Mouse (Mus musculus) MEL (cell line): ENCODE measurements around the gene Gm30191. TPM values are rescaled to one million over a fixed set of nuclear protein-coding genes. Genes with fewer than 3 reads are reported as not detected.

ENCODE experiments used
- DNase-seq: peaks from one replicate; pipeline ENCODE4 v3.0.0; 2011; ENCODE audit warnings: low read depth, low spot score
- H3K27ac ChIP-seq: 2 replicates; pipeline ENCODE4 v1.5.1; 2012; ENCODE audit warnings: low read depth, mild to moderate bottlenecking, control low read depth, low read length, moderate library complexity; ENCODE audit not compliant: control insufficient read depth
- H3K27me3 ChIP-seq, 2 experiments: fragments of 150-350 bp in 1 of 2; sonication (generic) in 1 of 2; 2 replicates each; pipeline ENCODE4 v1.6.1; 2012; ENCODE audit warnings: low read length in 2 of 2, mild to moderate bottlenecking in 2 of 2, improper control_type of control experiment in 1 of 2, moderate library complexity in 1 of 2; ENCODE audit not compliant: insufficient read depth in 2 of 2, control insufficient read depth in 1 of 2
- H3K36me3 ChIP-seq, 2 experiments: 2 replicates each; pipeline ENCODE4 v1.6.1; 2012 to 2014; ENCODE audit warnings: low read length in 2 of 2, improper control_type of control experiment in 1 of 2, inconsistent platforms in 1 of 2, mild to moderate bottlenecking in 1 of 2; ENCODE audit not compliant: insufficient read depth in 2 of 2, control insufficient read depth in 1 of 2
- H3K4me1 ChIP-seq, 2 experiments: fragments of 150-350 bp in 1 of 2; sonication (generic) in 1 of 2; 2 replicates each; pipeline ENCODE4 v1.6.1; 2012; ENCODE audit warnings: low read length in 2 of 2, improper control_type of control experiment in 1 of 2, mild to moderate bottlenecking in 1 of 2; ENCODE audit not compliant: insufficient read depth in 2 of 2, control insufficient read depth in 1 of 2
- H3K4me3 ChIP-seq, 2 experiments: fragments of 150-350 bp in 1 of 2; sonication (generic) in 1 of 2; 2 replicates each; pipeline ENCODE4 v1.5.1; 2012; ENCODE audit warnings: low read depth in 2 of 2, low read length in 2 of 2, mild to moderate bottlenecking in 2 of 2, moderate library complexity in 2 of 2, control low read depth in 1 of 2, improper control_type of control experiment in 1 of 2; ENCODE audit not compliant: control insufficient read depth in 1 of 2, insufficient read depth in 1 of 2
- H3K79me2 ChIP-seq: 2 replicates; pipeline ENCODE4 v1.6.1; 2012; ENCODE audit warnings: mild to moderate bottlenecking, low read length, moderate library complexity; ENCODE audit not compliant: control insufficient read depth, poor library complexity, insufficient read depth
- H3K9ac ChIP-seq: 2 replicates; pipeline ENCODE4 v1.6.1; 2012; ENCODE audit warnings: low read depth, mild to moderate bottlenecking, control low read depth, low read length, moderate library complexity; ENCODE audit not compliant: control insufficient read depth, poor library complexity, severe bottlenecking
- H3K9me3 ChIP-seq: fragments of 150-350 bp; sonication (generic); replicated peaks from 2 replicates; pipeline ENCODE4 v1.6.1; 2012; ENCODE audit warnings: mild to moderate bottlenecking, low read length, improper control_type of control experiment, moderate library complexity; ENCODE audit not compliant: insufficient read depth
- BHLHE40 ChIP-seq: IDR thresholded peaks from 2 replicates; pipeline ENCODE4 v1.6.1; 2012; ENCODE audit warnings: low read depth, mild to moderate bottlenecking, inconsistent platforms, low read length, improper control_type of control experiment, borderline replicate concordance
- CHD1 ChIP-seq: IDR thresholded peaks from 2 replicates; pipeline ENCODE4 v1.6.1; 2012; ENCODE audit warnings: low read depth, mild to moderate bottlenecking, inconsistent platforms, low read length, improper control_type of control experiment
- CTCF ChIP-seq, 3 experiments: IDR thresholded peaks in 2 of 3; conservative IDR thresholded peaks in 1 of 3; 2 replicates each; pipeline ENCODE4 v1.5.1; 2011 to 2012; ENCODE audit warnings: low read length in 3 of 3, low read depth in 2 of 3, mild to moderate bottlenecking in 2 of 3, improper control_type of control experiment in 1 of 3, inconsistent platforms in 1 of 3, mixed read lengths in 1 of 3, moderate library complexity in 1 of 3; ENCODE audit not compliant: control insufficient read depth in 1 of 3, insufficient read depth in 1 of 3, poor library complexity in 1 of 3, severe bottlenecking in 1 of 3
- ETS1 ChIP-seq: IDR thresholded peaks from 2 replicates; pipeline ENCODE4 v1.6.1; 2012; ENCODE audit warnings: low read depth, mild to moderate bottlenecking, inconsistent platforms, low read length, improper control_type of control experiment, moderate library complexity
- HCFC1 ChIP-seq: IDR thresholded peaks from 2 replicates; pipeline ENCODE4 v1.6.1; 2012; ENCODE audit warnings: low read depth, mild to moderate bottlenecking, inconsistent platforms, low read length, improper control_type of control experiment, moderate library complexity
- JUND ChIP-seq: IDR thresholded peaks from 2 replicates; pipeline ENCODE4 v1.6.1; 2011; ENCODE audit warnings: low read depth, mild to moderate bottlenecking, improper control_type of control experiment, low read length
- MAFK ChIP-seq: IDR thresholded peaks from 2 replicates; pipeline ENCODE4 v1.6.1; 2011; ENCODE audit warnings: low read depth, mild to moderate bottlenecking, low read length, improper control_type of control experiment, borderline replicate concordance
- MAX ChIP-seq: IDR thresholded peaks from 2 replicates; pipeline ENCODE4 v1.6.1; 2011; ENCODE audit warnings: low read length, improper control_type of control experiment
- MAZ ChIP-seq: IDR thresholded peaks from 2 replicates; pipeline ENCODE4 v1.6.1; 2012; ENCODE audit warnings: low read depth, mild to moderate bottlenecking, inconsistent platforms, low read length, improper control_type of control experiment
- MXI1 ChIP-seq: IDR thresholded peaks from 2 replicates; pipeline ENCODE4 v1.6.1; 2011; ENCODE audit warnings: mild to moderate bottlenecking, low read depth, low read length, improper control_type of control experiment
- MYB ChIP-seq: IDR thresholded peaks from 2 replicates; pipeline ENCODE4 v1.6.1; 2011; ENCODE audit warnings: mild to moderate bottlenecking, low read depth, low read length, improper control_type of control experiment
- MYC ChIP-seq: IDR thresholded peaks from 2 replicates; pipeline ENCODE4 v1.6.1; 2011; ENCODE audit warnings: low read depth, mild to moderate bottlenecking, low read length, improper control_type of control experiment, moderate library complexity
- NELFE ChIP-seq: IDR thresholded peaks from 2 replicates; pipeline ENCODE4 v1.6.1; 2011; ENCODE audit warnings: low read depth, low read length, improper control_type of control experiment
- POLR2A ChIP-seq, 2 experiments: IDR thresholded peaks; 2 replicates each; pipeline ENCODE4 v1.6.1; 2011 to 2012; ENCODE audit warnings: low read length in 2 of 2, mild to moderate bottlenecking in 2 of 2, control low read depth in 1 of 2, improper control_type of control experiment in 1 of 2, low read depth in 1 of 2, moderate library complexity in 1 of 2; ENCODE audit not compliant: control insufficient read depth in 1 of 2, insufficient read depth in 1 of 2, poor library complexity in 1 of 2
- POLR2AphosphoS2 ChIP-seq: IDR thresholded peaks from 2 replicates; pipeline ENCODE4 v1.6.1; 2011; ENCODE audit warnings: low read length, improper control_type of control experiment
- RAD21 ChIP-seq: IDR thresholded peaks from 2 replicates; pipeline ENCODE4 v1.6.1; 2011; ENCODE audit warnings: mild to moderate bottlenecking, low read depth, low read length, improper control_type of control experiment
- SMC3 ChIP-seq: IDR thresholded peaks from 2 replicates; pipeline ENCODE4 v1.6.1; 2011; ENCODE audit warnings: low read depth, low read length, improper control_type of control experiment
- TAL1 ChIP-seq: IDR thresholded peaks from 2 replicates; pipeline ENCODE4 v1.6.1; 2012; ENCODE audit warnings: mild to moderate bottlenecking, inconsistent platforms, low read length, moderate library complexity, mixed read lengths
- UBTF ChIP-seq: IDR thresholded peaks from 2 replicates; pipeline ENCODE4 v1.6.1; 2012; ENCODE audit warnings: low read depth, mild to moderate bottlenecking, inconsistent platforms, low read length, improper control_type of control experiment, moderate library complexity, borderline replicate concordance; ENCODE audit not compliant: insufficient read depth
- USF2 ChIP-seq, 2 experiments: IDR thresholded peaks; 2 replicates each; pipeline ENCODE4 v1.6.1; 2011 to 2012; ENCODE audit warnings: improper control_type of control experiment in 2 of 2, low read length in 2 of 2, borderline replicate concordance in 1 of 2, inconsistent platforms in 1 of 2, low read depth in 1 of 2, mild to moderate bottlenecking in 1 of 2; ENCODE audit not compliant: insufficient read depth in 1 of 2
- ZKSCAN1 ChIP-seq: IDR thresholded peaks from 2 replicates; pipeline ENCODE4 v1.6.1; 2012; ENCODE audit warnings: low read depth, mild to moderate bottlenecking, inconsistent platforms, low read length, improper control_type of control experiment, moderate library complexity
- ZMIZ1 ChIP-seq: IDR thresholded peaks from 2 replicates; pipeline ENCODE4 v1.6.1; 2012; ENCODE audit warnings: low read depth, mild to moderate bottlenecking, inconsistent platforms, low read length, improper control_type of control experiment, moderate library complexity
- ZNF384 ChIP-seq: IDR thresholded peaks from 2 replicates; pipeline ENCODE4 v1.6.1; 2012; ENCODE audit warnings: low read depth, mild to moderate bottlenecking, inconsistent platforms, low read length, improper control_type of control experiment
- polyA plus RNA-seq, 2 experiments: library from polyadenylated mRNA; stranded (reverse) in 1 of 2; unstranded in 1 of 2; fragments of >175 nt in 1 of 2; fragments of >200 nt in 1 of 2; gene quantifications; 2 replicates each; pipeline versions ENCODE4 v1.2.1 to v1.2.4; 2012; ENCODE audit warnings: low replicate concordance in 2 of 2, low read depth in 1 of 2; ENCODE audit not compliant: insufficient read length in 2 of 2, insufficient read depth in 1 of 2, missing spikeins in 1 of 2
- total RNA-seq: library from RNA; depleted of rRNA; stranded (reverse); fragments of 300-350 nt; gene quantifications from 2 replicates; pipeline ENCODE4 v1.2.3, GENCODE M21; 2012

Gm30191 gene
- total and polyA plus RNA-seq, 3 experiments: not detected

GRCm38 (mm10) chr4:134245148-134245843, 1.4 kb upstream of the Gm30191 start, which contains the start of gene Zfp593 (continued):
- TF ChIP-seq BHLHE40 (peak; percentile 61; the same call in 1 of the 2 replicates), ZNF384 (no peak), MAZ (peak; percentile 71; the same call in 1 of the 2 replicates), RAD21 (no peak), JUND (no peak), MAFK (no peak), USF2 (IDR thresholded peaks at IDR 0.05; ENCODE audit: borderline replicate concordance in 1 of 2, insufficient read depth in 1 of 2, low read depth in 1 of 2, low read length in 2 of 2) (no peak), HCFC1 (peak; percentile 84), MAX (peak; percentile 92), POLR2A (IDR thresholded peaks at IDR 0.05; ENCODE audit: control insufficient read depth in 1 of 2, insufficient read depth in 1 of 2, low read depth in 1 of 2, low read length in 2 of 2, poor library complexity in 1 of 2) (peak; percentile 57 to 85; a peak in 3 of 4 replicates), UBTF (no peak), MYB (no peak; the same call in 1 of the 2 replicates), MYC (peak; percentile 93)
- TF ChIP-seq, all 39 proteins: peak for 23

- Histone ChIP-seq H3K4me1 (peaks cover 2 to 17% of the 10 kb centered on the region in 2 experiments; a peak in 3 of 4 replicates), H3K9ac (peak overlapping the region; percentile 69), H3K79me2 (peaks cover 10% of the 10 kb centered on the region), H3K27me3 (no peaks in the 10 kb centered on the region), H3K9me3 (no peaks in the 10 kb centered on the region), H3K36me3 (peaks cover 0 to 3% of the 10 kb centered on the region in 2 experiments; a peak in 2 of 4 replicates), H3K4me3 (no peak overlapping the region), H3K27ac (no peak overlapping the region)
- no peak for TF ChIP-seq SMC3
- no peak for TF ChIP-seq MYB
- TF ChIP-seq CHD1: no peak
- no peak for TF ChIP-seq UBTF
- TF ChIP-seq MAFK: no peak
- TF ChIP-seq JUND: no peak
- TF ChIP-seq ZKSCAN1: no peak
- no peak for TF ChIP-seq ETS1
- no peak for TF ChIP-seq POLR2AphosphoS2
- no peak for TF ChIP-seq ZMIZ1
- no peak for TF ChIP-seq MAX
- no peak for TF ChIP-seq NELFE
- no peak for TF ChIP-seq ZNF384
- TF ChIP-seq CTCF (IDR thresholded peaks at IDR 0.05 in 2 of 3, conservative IDR thresholded peaks at IDR 0.05 in 1 of 3; ENCODE audit: control insufficient read depth in 1 of 3, insufficient read depth in 1 of 3, low read depth in 2 of 3, low read length in 3 of 3, poor library complexity in 1 of 3, severe bottlenecking in 1 of 3): no peak
- TF ChIP-seq MXI1: no peak
- no peak for TF ChIP-seq TAL1
- DNase-seq: no peak
Observed at GRCm38 (mm10) chr4:134246256-134246655, 479 bp upstream of the Gm30191 start.
